9 mouse cellular contexts compared by ENCODE assay signal in genomic region chr10:79953946-79954345, GRCm38 (mm10). TPM values are rescaled to one million over a fixed set of nuclear protein-coding genes. Genes with fewer than 3 reads are reported as not detected.
A peak's percentile ranks its signal among the peaks of the same experiment; 100 is the strongest.
DNase-seq lines count a peak whose midpoint lies in the region; ATAC-seq and TF ChIP-seq lines count a peak whose summit lies in the region.
"Had no signal": no experiment of that assay in that cellular context is flagged by ENCODE, and none has a peak within 500 bp of the region (broad histone marks: within the 10 kb centered on the region; RNA-seq: fewer than 3 reads in every experiment).

No protein-coding gene starts in this region.

- ATAC-seq in intestine, postnatal 0 days = no peak
- no peak for ATAC-seq in intestine, embryonic 16.5 days
- no peak for ATAC-seq in frontal cortex, adult (ENCODE audit: low TSS enrichment)
- ATAC-seq: forebrain, embryonic 16.5 days had no signal

- peak; percentile 85 for TF ChIP-seq CTCF in intestine, postnatal 0 days (IDR thresholded peaks at IDR 0.05; ENCODE audit: low read depth)
- peak; percentile 40 for TF ChIP-seq CTCF in E14TG2a.4 (conservative IDR thresholded peaks at IDR 0.05; ENCODE audit: low read length)
- TF ChIP-seq CTCF in bone marrow macrophage, adult 2 months (IDR thresholded peaks at IDR 0.05; ENCODE audit: low read depth, low read length) = peak; percentile 57

- no peak overlapping the region for H3K9ac ChIP-seq in intestine, postnatal 0 days (ENCODE audit: low read depth, low read length)
- H3K9ac ChIP-seq in intestine, embryonic 16.5 days (ENCODE audit: low read depth, low read length) = no peak overlapping the region

- no peaks in the 10 kb centered on the region for H3K27me3 ChIP-seq in intestine, postnatal 0 days (replicated peaks; ENCODE audit: control insufficient read depth, insufficient read depth, low read length)
- no peaks in the 10 kb centered on the region for H3K27me3 ChIP-seq in intestine, embryonic 16.5 days (replicated peaks; ENCODE audit: control insufficient read depth, insufficient read depth, low read length)
- no peaks in the 10 kb centered on the region for H3K27me3 ChIP-seq in E14TG2a.4 (ENCODE audit: insufficient read depth, low read length)

- peaks cover 40% of the 10 kb centered on the region for H3K36me3 ChIP-seq in intestine, postnatal 0 days (ENCODE audit: control insufficient read depth, insufficient read depth)
- peaks cover 22% of the 10 kb centered on the region for H3K36me3 ChIP-seq in intestine, embryonic 16.5 days (ENCODE audit: control insufficient read depth, insufficient read depth, low read length)
- H3K36me3 ChIP-seq in E14TG2a.4 (ENCODE audit: insufficient read depth, low read length) = peaks cover 17% of the 10 kb centered on the region

- no peak overlapping the region for H3K4me2 ChIP-seq in intestine, postnatal 0 days (replicated peaks; ENCODE audit: low read depth)
- H3K4me2 ChIP-seq in intestine, embryonic 16.5 days (ENCODE audit: low read depth, low read length) = no peak overlapping the region

- H3K9me3 ChIP-seq in intestine, postnatal 0 days (ENCODE audit: control insufficient read depth) = no peaks in the 10 kb centered on the region
- H3K9me3 ChIP-seq in intestine, embryonic 16.5 days (ENCODE audit: control insufficient read depth, low read length) = no peaks in the 10 kb centered on the region
- no peaks in the 10 kb centered on the region for H3K9me3 ChIP-seq in E14TG2a.4 (ENCODE audit: low read length)

- 90% methylated on average over 6 of the region's 6 CpGs for WGBS in intestine, postnatal 0 days
- 86% methylated on average over 6 of the region's 6 CpGs for WGBS in intestine, embryonic 16.5 days

- TF ChIP-seq POLR2A in bone marrow macrophage, adult 2 months (IDR thresholded peaks at IDR 0.05; ENCODE audit: borderline replicate concordance, low read depth, low read length) = no peak

- H3K27ac ChIP-seq in intestine, postnatal 0 days (ENCODE audit: low read depth, low read length) = no peak overlapping the region
- no peak overlapping the region for H3K27ac ChIP-seq in intestine, embryonic 16.5 days (ENCODE audit: low read length)
- H3K27ac ChIP-seq in bone marrow macrophage, adult 2 months (ENCODE audit: insufficient read depth, low read depth, low read length) = no peak overlapping the region

- DNase-seq in lung, postnatal 10 days = peak; percentile 71
- no peak for DNase-seq in cerebellum, postnatal 36 days
- DNase-seq: layer of hippocampus, adult 9-11 months had no signal

- H3K4me1 ChIP-seq in intestine, postnatal 0 days (replicated peaks; ENCODE audit: control insufficient read depth, insufficient read depth, low read length) = no peaks in the 10 kb centered on the region
- H3K4me1 ChIP-seq in intestine, embryonic 16.5 days (ENCODE audit: control insufficient read depth, insufficient read depth, low read length) = peaks cover 5% of the 10 kb centered on the region; the same call in 1 of the 2 replicates
- H3K4me1 ChIP-seq in E14TG2a.4 (replicated peaks; ENCODE audit: low read depth, low read length) = peaks cover 50% of the 10 kb centered on the region
- no peaks in the 10 kb centered on the region for H3K4me1 ChIP-seq in bone marrow macrophage, adult 2 months (ENCODE audit: control insufficient read depth, insufficient read depth, low read length)

- no peak overlapping the region for H3K4me3 ChIP-seq in intestine, postnatal 0 days (ENCODE audit: low read depth, low read length)
- no peak overlapping the region for H3K4me3 ChIP-seq in intestine, embryonic 16.5 days (ENCODE audit: low read length)
- no peak overlapping the region for H3K4me3 ChIP-seq in E14TG2a.4 (replicated peaks; ENCODE audit: low read length)
- no peak overlapping the region for H3K4me3 ChIP-seq in bone marrow macrophage, adult 2 months (ENCODE audit: insufficient read depth, low read length)

RNA-seq across cellular contexts. Expression of gene Wdr18, which starts 6.0 kb away (rescaled TPM):
- polyA plus RNA-seq in intestine, postnatal 0 days (2015; fragmentation: Nextera tagmentation; extraction: Ambion mirVana) = 41.9 and 44.0 TPM in 2 replicates
- polyA plus RNA-seq in intestine, embryonic 16.5 days (2015; fragmentation: Nextera tagmentation; extraction: Ambion mirVana) = 86.2 and 96.6 TPM in 2 replicates
- 32.2 and 35.8 TPM in 2 replicates for polyA plus RNA-seq in bone marrow macrophage, adult 2 months (2012; ENCODE audit: insufficient read depth, insufficient read length, missing spikeins)

RNA-seq across cellular contexts. Expression of gene Grin3b, which starts 16.6 kb away (rescaled TPM):
- 0.08 and 0.17 TPM in 2 replicates for polyA plus RNA-seq in intestine, postnatal 0 days (2015; fragmentation: Nextera tagmentation; extraction: Ambion mirVana)
- 0.15 and 0.16 TPM in 2 replicates for polyA plus RNA-seq in intestine, embryonic 16.5 days (2015; fragmentation: Nextera tagmentation; extraction: Ambion mirVana)
- polyA plus RNA-seq in bone marrow macrophage, adult 2 months (2012; ENCODE audit: insufficient read depth, insufficient read length, missing spikeins) = 0.65 and 0.91 TPM in 2 replicates

RNA-seq across cellular contexts. Expression of gene Arid3a, which starts 27.1 kb away (rescaled TPM):
- 8.7 and 13.2 TPM in 2 replicates for polyA plus RNA-seq in intestine, postnatal 0 days (2015; fragmentation: Nextera tagmentation; extraction: Ambion mirVana)
- 19.4 and 22.1 TPM in 2 replicates for polyA plus RNA-seq in intestine, embryonic 16.5 days (2015; fragmentation: Nextera tagmentation; extraction: Ambion mirVana)
- polyA plus RNA-seq in bone marrow macrophage, adult 2 months (2012; ENCODE audit: insufficient read depth, insufficient read length, missing spikeins) = 15.4 and 17.8 TPM in 2 replicates

RNA-seq across cellular contexts. Expression of gene Tmem259, which starts 30.2 kb away (rescaled TPM):
- 24.7 and 25.3 TPM in 2 replicates for polyA plus RNA-seq in intestine, postnatal 0 days (2015; fragmentation: Nextera tagmentation; extraction: Ambion mirVana)
- 7.0 and 9.7 TPM in 2 replicates for polyA plus RNA-seq in intestine, embryonic 16.5 days (2015; fragmentation: Nextera tagmentation; extraction: Ambion mirVana)
- polyA plus RNA-seq in bone marrow macrophage, adult 2 months (2012; ENCODE audit: insufficient read depth, insufficient read length, missing spikeins) = 86.5 and 101 TPM in 2 replicates

RNA-seq across cellular contexts. Expression of gene R3hdm4, which starts 32.9 kb away (rescaled TPM):
- polyA plus RNA-seq in intestine, postnatal 0 days (2015; fragmentation: Nextera tagmentation; extraction: Ambion mirVana) = 62.0 and 62.8 TPM in 2 replicates
- polyA plus RNA-seq in intestine, embryonic 16.5 days (2015; fragmentation: Nextera tagmentation; extraction: Ambion mirVana) = 105 and 116 TPM in 2 replicates
- polyA plus RNA-seq in bone marrow macrophage, adult 2 months (2012; ENCODE audit: insufficient read depth, insufficient read length, missing spikeins) = 87.2 and 90.4 TPM in 2 replicates
